Mouse (Mus musculus) mouse trophoblast stem cell (cell line): ENCODE results near the gene Crybg3.
"Not testable (repeated sequence)": the region's sequence is repeated elsewhere in the genome, so short reads cannot be mapped to it uniquely, and the experiment has no call there.

ENCODE experiments used
- in situ Hi-C, 2 experiments: fragments of 300-500 bp; cut with MseI, MboI; formaldehyde crosslinking; loops; 2 replicates in 1 of 2; 3 replicates in 1 of 2; pipeline ENCODE4 v1.15.1; 2025

Gene Crybg3

GRCm38 (mm10) chr16:59459259-59459861 lies 141.4 kb downstream of the Crybg3 start:
- in situ Hi-C loops: not testable (repeated sequence)

GRCm38 (mm10) chr16:59451813-59452212 lies 149.0 kb downstream of the Crybg3 start:
- in situ Hi-C loops: no loop called here

- in situ Hi-C loops: no loop called here
Observed at GRCm38 (mm10) chr16:59449092-59449491, 151.7 kb downstream of the Crybg3 start.

- in situ Hi-C loops: no loop called here
Observed at GRCm38 (mm10) chr16:59448181-59448580, 152.6 kb downstream of the Crybg3 start.

GRCm38 (mm10) chr16:59444880-59445559 lies 155.8 kb downstream of the Crybg3 start:
- in situ Hi-C loops: no loop called here
